Mouse (Mus musculus): ENCODE measurements at regions not wholly inside any gene's neighbourhood (a gene's known extent, or its start where the extent isn't known, plus 50 kb on each side); places are given as distances from the start of the nearest gene placed in this dataset.

- no peak for ATAC-seq
- no peak overlapping the region for H3K4me3 ChIP-seq (ENCODE audit: low read depth, low read length)
- H3K27ac ChIP-seq (ENCODE audit: low read depth, low read length): no peak overlapping the region
- no peak overlapping the region for H3K4me2 ChIP-seq (replicated peaks; ENCODE audit: low read depth)
- H3K9ac ChIP-seq (ENCODE audit: low read depth, low read length): no peak overlapping the region
- H3K9me3 ChIP-seq (ENCODE audit: control insufficient read depth): no peaks in the 10 kb centered on the region
- WGBS: 47% methylated on average over 5 of the region's 5 CpGs
- H3K27me3 ChIP-seq (replicated peaks; ENCODE audit: control insufficient read depth, insufficient read depth, low read length): no peaks in the 10 kb centered on the region
- 0 out of 2 replicates have a peak, but pooled peaks cover 2% of the 10 kb centered on the region for H3K4me1 ChIP-seq (replicated peaks; ENCODE audit: control insufficient read depth, insufficient read depth, low read length)
- no peak for TF ChIP-seq CTCF (IDR thresholded peaks at IDR 0.05; ENCODE audit: low read depth)
- no peaks in the 10 kb centered on the region for H3K36me3 ChIP-seq (ENCODE audit: control insufficient read depth, insufficient read depth)
These were observed 199.6 kb upstream of the Nabp1 start for GRCm38 (mm10) chr1:51677802-51678201.

GRCm38 (mm10) chr1:51671691-51672090 is 193.5 kb upstream of the Nabp1 start:
- Histone ChIP-seq H3K9ac (ENCODE audit: low read depth, low read length) (no peak overlapping the region), H3K4me1 (replicated peaks; ENCODE audit: control insufficient read depth, insufficient read depth, low read length) (no peaks in the 10 kb centered on the region), H3K36me3 (ENCODE audit: control insufficient read depth, insufficient read depth) (no peaks in the 10 kb centered on the region), H3K4me3 (ENCODE audit: low read depth, low read length) (no peak overlapping the region), H3K27ac (ENCODE audit: low read depth, low read length) (no peak overlapping the region), H3K4me2 (replicated peaks; ENCODE audit: low read depth) (no peak overlapping the region), H3K9me3 (ENCODE audit: control insufficient read depth) (no peaks in the 10 kb centered on the region), H3K27me3 (replicated peaks; ENCODE audit: control insufficient read depth, insufficient read depth, low read length) (no peaks in the 10 kb centered on the region)
- whole genome bisulfite sequencing: 69% methylated on average over 1 of the region's 1 CpGs
- no peak for TF ChIP-seq CTCF (IDR thresholded peaks at IDR 0.05; ENCODE audit: low read depth)
- no peak for ATAC-seq

DNA sequence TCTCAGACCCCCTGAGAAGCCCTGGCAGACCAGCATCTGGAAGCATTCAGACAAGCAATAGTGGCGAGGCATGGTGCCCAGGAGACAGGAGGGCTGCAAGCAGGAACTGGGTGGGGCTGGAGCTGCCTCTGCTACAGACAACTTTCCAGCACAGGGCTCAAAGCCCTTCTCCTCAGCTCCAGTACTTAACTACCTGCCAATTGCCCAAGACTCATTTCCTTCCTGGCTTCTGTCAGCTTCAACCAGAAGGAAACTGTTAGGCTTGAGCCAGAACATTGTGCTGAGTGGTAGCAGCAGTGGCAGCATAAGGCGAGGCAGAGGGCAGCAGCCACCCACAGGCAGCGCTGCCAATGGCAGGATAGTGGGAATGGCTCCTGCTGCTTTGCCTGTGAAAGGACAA is 193.1 kb upstream of the Nabp1 start:
- H3K9ac ChIP-seq (ENCODE audit: low read depth, low read length): no peak overlapping the region
- H3K4me2 ChIP-seq (replicated peaks; ENCODE audit: low read depth): no peak overlapping the region
- H3K27ac ChIP-seq (ENCODE audit: low read depth, low read length): no peak overlapping the region
- H3K27me3 ChIP-seq (replicated peaks; ENCODE audit: control insufficient read depth, insufficient read depth, low read length): no peaks in the 10 kb centered on the region
- no peaks in the 10 kb centered on the region for H3K9me3 ChIP-seq (ENCODE audit: control insufficient read depth)
- WGBS: 70% methylated on average over 3 of the region's 3 CpGs
- no peak for ATAC-seq
- H3K36me3 ChIP-seq (ENCODE audit: control insufficient read depth, insufficient read depth): no peaks in the 10 kb centered on the region
- peak; percentile 76 for TF ChIP-seq CTCF (IDR thresholded peaks at IDR 0.05; ENCODE audit: low read depth)
- no peaks in the 10 kb centered on the region for H3K4me1 ChIP-seq (replicated peaks; ENCODE audit: control insufficient read depth, insufficient read depth, low read length)
- no peak overlapping the region for H3K4me3 ChIP-seq (ENCODE audit: low read depth, low read length)

DNA sequence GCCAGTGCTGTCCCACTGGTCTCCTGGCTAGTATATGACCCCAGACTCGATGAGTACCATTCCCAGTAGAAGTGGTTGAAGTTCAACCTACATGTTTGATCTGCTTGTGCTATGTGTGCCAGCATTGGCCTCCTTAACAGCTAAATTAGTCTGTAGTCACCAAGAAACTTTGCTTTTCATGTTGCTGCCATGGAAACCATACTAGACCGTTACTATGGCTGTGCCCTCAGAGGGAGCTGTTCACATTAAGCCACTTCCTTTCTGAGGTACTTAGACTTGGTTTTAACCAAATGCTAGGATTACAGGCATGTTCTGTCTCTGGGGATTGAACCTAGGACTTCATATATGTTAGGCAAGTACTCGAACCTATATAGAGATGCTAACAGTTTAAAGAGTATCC is 191.8 kb upstream of the Nabp1 start:
- Histone ChIP-seq H3K9me3 (ENCODE audit: control insufficient read depth) (no peaks in the 10 kb centered on the region), H3K4me1 (replicated peaks; ENCODE audit: control insufficient read depth, insufficient read depth, low read length) (no peaks in the 10 kb centered on the region), H3K4me3 (ENCODE audit: low read depth, low read length) (no peak overlapping the region), H3K27me3 (replicated peaks; ENCODE audit: control insufficient read depth, insufficient read depth, low read length) (no peaks in the 10 kb centered on the region), H3K36me3 (ENCODE audit: control insufficient read depth, insufficient read depth) (no peaks in the 10 kb centered on the region), H3K4me2 (replicated peaks; ENCODE audit: low read depth) (no peak overlapping the region), H3K9ac (ENCODE audit: low read depth, low read length) (no peak overlapping the region), H3K27ac (ENCODE audit: low read depth, low read length) (no peak overlapping the region)
- ATAC-seq: no peak
- no peak for TF ChIP-seq CTCF (IDR thresholded peaks at IDR 0.05; ENCODE audit: low read depth)
- WGBS: 57% methylated on average over 3 of the region's 3 CpGs

DNA sequence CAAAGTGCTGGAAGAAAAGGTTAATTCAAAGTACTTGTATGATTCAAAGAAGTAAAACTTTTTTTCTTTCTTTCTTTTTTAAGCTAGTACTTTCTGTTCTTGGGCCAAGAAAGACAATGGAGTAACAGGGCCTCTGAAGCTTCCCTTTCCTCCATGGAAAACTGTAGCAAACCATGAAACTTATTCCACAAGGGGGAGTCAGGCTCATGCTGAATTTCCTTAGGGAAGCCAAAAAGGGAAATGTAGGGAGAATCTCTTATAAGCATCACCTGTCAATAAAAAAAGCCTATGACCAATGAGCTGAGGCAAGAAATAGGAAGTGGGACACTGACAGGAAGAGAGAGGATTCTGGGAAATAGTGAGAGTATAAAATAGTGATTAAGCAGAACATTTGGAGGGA is 190.7 kb upstream of the Nabp1 start:
- H3K4me3 ChIP-seq (ENCODE audit: low read depth, low read length): no peak overlapping the region
- no peak overlapping the region for H3K4me2 ChIP-seq (replicated peaks; ENCODE audit: low read depth)
- no peaks in the 10 kb centered on the region for H3K4me1 ChIP-seq (replicated peaks; ENCODE audit: control insufficient read depth, insufficient read depth, low read length)
- H3K27ac ChIP-seq (ENCODE audit: low read depth, low read length): no peak overlapping the region
- no peak for ATAC-seq
- no peaks in the 10 kb centered on the region for H3K9me3 ChIP-seq (ENCODE audit: control insufficient read depth)
- H3K27me3 ChIP-seq (replicated peaks; ENCODE audit: control insufficient read depth, insufficient read depth, low read length): no peaks in the 10 kb centered on the region
- TF ChIP-seq CTCF (IDR thresholded peaks at IDR 0.05; ENCODE audit: low read depth): peak; percentile 84
- no peaks in the 10 kb centered on the region for H3K36me3 ChIP-seq (ENCODE audit: control insufficient read depth, insufficient read depth)
- H3K9ac ChIP-seq (ENCODE audit: low read depth, low read length): no peak overlapping the region

DNA sequence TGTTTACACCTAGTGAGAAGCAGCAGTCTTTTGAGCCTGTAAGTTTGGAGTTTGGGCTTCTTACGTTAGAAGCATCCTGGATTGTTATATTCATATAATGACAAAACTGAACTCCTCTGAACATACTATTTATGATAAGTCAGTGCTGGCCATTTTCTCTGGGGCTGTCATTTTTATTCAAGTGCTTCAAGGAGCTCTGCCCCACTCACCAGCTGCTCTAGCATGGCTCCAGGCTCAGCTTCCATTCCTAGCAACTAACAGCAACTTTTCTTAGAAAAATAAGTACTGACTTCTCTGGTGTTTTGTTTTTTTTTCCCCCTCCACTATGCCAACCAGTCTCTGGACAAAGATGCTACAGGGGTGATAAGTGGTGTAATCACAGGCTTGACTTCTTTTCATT is 182.3 kb upstream of the Nabp1 start:
- no peaks in the 10 kb centered on the region for H3K9me3 ChIP-seq (ENCODE audit: control insufficient read depth)
- no peaks in the 10 kb centered on the region for H3K36me3 ChIP-seq (ENCODE audit: control insufficient read depth, insufficient read depth)
- 93% methylated on average over 1 of the region's 1 CpGs for WGBS
- no peak overlapping the region for H3K4me3 ChIP-seq (ENCODE audit: low read depth, low read length)
- ATAC-seq: no peak
- no peak overlapping the region for H3K9ac ChIP-seq (ENCODE audit: low read depth, low read length)
- H3K4me1 ChIP-seq (replicated peaks; ENCODE audit: control insufficient read depth, insufficient read depth, low read length): no peaks in the 10 kb centered on the region
- no peak overlapping the region for H3K27ac ChIP-seq (ENCODE audit: low read depth, low read length)
- no peaks in the 10 kb centered on the region for H3K27me3 ChIP-seq (replicated peaks; ENCODE audit: control insufficient read depth, insufficient read depth, low read length)
- no peak overlapping the region for H3K4me2 ChIP-seq (replicated peaks; ENCODE audit: low read depth)
- TF ChIP-seq CTCF (IDR thresholded peaks at IDR 0.05; ENCODE audit: low read depth): no peak

GRCm38 (mm10) chr1:51657203-51657602 is 179.0 kb upstream of the Nabp1 start:
- H3K27ac ChIP-seq (ENCODE audit: low read depth, low read length): no peak overlapping the region
- no peaks in the 10 kb centered on the region for H3K4me1 ChIP-seq (replicated peaks; ENCODE audit: control insufficient read depth, insufficient read depth, low read length)
- H3K4me3 ChIP-seq (ENCODE audit: low read depth, low read length): no peak overlapping the region
- no peak overlapping the region for H3K4me2 ChIP-seq (replicated peaks; ENCODE audit: low read depth)
- no peaks in the 10 kb centered on the region for H3K9me3 ChIP-seq (ENCODE audit: control insufficient read depth)
- H3K36me3 ChIP-seq (ENCODE audit: control insufficient read depth, insufficient read depth): no peaks in the 10 kb centered on the region
- no peak for ATAC-seq
- WGBS: 74% methylated on average over 4 of the region's 4 CpGs
- no peaks in the 10 kb centered on the region for H3K27me3 ChIP-seq (replicated peaks; ENCODE audit: control insufficient read depth, insufficient read depth, low read length)
- no peak overlapping the region for H3K9ac ChIP-seq (ENCODE audit: low read depth, low read length)
- no peak for TF ChIP-seq CTCF (IDR thresholded peaks at IDR 0.05; ENCODE audit: low read depth)

Data from intestine, postnatal 0 days (tissue).